Mouse (Mus musculus) cerebellum, adult 11-12 months (tissue): Measurements from ENCODE around the gene Hacd4.
"Not testable (repeated sequence)": the region's sequence is repeated elsewhere in the genome, so short reads cannot be mapped to it uniquely, and the experiment has no call there.

Source experiments
- DNase-seq: peaks from one replicate; pipeline ENCODE4 v3.0.0; 2022

Gene Hacd4

GRCm38 (mm10) chr4:88427630-88428239, 11.0 kb downstream of the Hacd4 start:
- no peak for DNase-seq

GRCm38 (mm10) chr4:88424563-88424962, 14.2 kb downstream of the Hacd4 start:
- no peak for DNase-seq

DNA sequence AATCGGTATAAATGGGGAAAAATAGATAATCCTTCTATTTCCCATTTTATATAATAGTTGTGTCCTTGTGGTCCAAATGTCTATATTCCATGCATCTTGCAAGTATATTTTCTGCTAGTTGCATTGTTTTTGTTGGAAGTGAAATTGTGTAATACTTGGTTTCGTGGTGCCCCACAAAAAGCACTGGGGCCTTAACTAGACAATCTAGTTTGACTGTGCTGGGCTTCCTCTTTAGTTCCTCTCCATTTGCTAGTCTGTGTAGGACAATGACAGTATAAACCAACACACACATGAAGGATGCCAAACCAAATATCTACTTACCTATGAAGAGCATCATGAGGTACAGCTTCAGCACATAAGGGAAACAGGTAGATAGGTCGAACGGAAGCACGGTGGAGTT, 19.4 kb downstream of the Hacd4 start:
- no peak for DNase-seq

GRCm38 (mm10) chr4:88415017-88415416, 23.7 kb downstream of the Hacd4 start:
- no peak for DNase-seq

- no peak for DNase-seq
Observed at GRCm38 (mm10) chr4:88412331-88412730, 26.4 kb downstream of the Hacd4 start.

- DNase-seq, result no peak
Observed at GRCm38 (mm10) chr4:88409279-88409678, 29.4 kb downstream of the Hacd4 start.

GRCm38 (mm10) chr4:88406887-88407696, 31.6 kb downstream of the Hacd4 start:
- peak; percentile 9 for DNase-seq

DNA sequence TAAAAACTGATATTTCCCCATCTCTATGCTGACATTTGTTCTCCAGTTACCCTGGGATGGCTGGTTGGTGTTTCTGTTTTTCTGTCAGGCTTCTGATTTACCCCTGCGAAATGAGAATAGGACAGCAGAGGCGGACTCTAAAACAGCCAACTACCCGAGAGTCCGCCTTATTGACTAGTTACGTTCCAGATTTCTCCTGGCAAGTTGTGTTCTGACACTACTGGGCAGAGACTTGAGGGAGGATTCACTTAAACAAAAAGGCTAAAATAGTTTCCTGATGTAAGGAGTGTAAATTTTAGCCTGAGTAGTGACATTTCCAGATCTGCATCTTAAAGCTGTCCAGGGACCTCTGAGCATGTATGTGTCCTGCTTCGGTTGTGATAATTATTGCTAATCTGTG, 35.8 kb downstream of the Hacd4 start:
- no peak for DNase-seq

- DNase-seq, result no peak
Observed at GRCm38 (mm10) chr4:88400992-88401313, 37.8 kb downstream of the Hacd4 start.

GRCm38 (mm10) chr4:88400302-88400991, 38.3 kb downstream of the Hacd4 start:
- no peak for DNase-seq

- DNase-seq, result no peak
Observed at GRCm38 (mm10) chr4:88396995-88397521, 41.7 kb downstream of the Hacd4 start.

GRCm38 (mm10) chr4:88395717-88396116, 43.0 kb downstream of the Hacd4 start:
- DNase-seq, result no peak

DNA sequence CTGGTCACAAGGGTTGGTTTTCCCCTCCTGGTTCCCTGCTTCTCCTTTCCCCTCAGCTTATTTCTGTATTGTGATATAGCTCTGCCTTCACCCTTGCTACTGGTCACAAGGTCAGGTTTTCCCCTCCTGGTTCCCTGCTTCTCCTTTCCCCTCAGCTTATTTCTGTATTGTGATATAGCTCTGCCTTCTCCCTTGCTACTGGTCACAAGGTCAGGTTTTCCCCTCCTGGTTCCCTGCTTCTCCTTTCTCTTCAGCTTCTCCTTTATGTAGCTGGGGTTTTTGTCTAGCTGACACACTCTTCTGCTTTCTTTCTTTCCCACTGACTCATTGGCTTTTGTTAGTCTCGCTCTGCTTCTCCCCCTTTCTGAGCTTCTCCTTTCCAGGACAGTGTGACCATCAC, 48.1 kb downstream of the Hacd4 start:
- not testable (repeated sequence) for DNase-seq

GRCm38 (mm10) chr4:88390036-88390435, 48.7 kb downstream of the Hacd4 start:
- no peak for DNase-seq

GRCm38 (mm10) chr4:88372293-88373224, 66.2 kb downstream of the Hacd4 start:
- no peak for DNase-seq

DNA sequence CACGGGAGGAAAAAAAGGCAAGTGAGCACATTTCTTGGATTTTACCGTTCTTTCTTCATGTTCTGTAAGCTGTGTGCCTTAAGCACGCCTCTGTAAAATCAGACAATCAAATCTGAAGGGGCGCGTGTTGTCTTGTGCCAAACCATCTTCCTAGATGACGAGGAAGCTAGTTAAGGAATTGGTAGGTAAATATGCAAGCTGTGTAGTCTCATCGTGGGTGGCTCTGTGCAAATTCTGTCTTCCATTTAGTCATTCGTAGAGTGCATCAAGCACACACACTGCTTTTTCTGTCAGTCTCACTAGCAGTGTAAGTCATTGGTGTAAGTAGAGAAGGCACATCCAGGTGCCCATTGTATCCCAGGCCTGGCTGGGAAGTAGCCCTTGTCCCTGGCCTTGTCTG, 67.9 kb downstream of the Hacd4 start:
- DNase-seq, result no peak

DNA sequence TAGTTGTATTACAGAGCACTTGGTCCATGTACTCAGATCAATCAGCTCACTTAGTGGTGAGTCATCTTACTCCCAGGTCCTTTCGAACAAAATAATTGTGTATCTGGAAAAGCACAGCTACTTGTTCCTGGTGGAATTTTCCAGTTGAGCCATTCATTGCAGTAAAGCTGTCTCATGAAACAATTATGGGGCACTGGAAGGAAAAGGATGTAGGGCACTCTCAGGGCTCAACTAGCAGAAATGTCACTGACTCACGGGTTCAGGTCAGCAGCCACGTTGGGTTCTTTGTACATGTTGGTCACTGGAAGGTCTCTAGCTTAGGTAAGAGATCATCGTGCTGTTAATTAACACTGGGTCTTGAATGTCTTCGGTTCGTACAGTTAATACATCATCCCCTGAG, 68.8 kb downstream of the Hacd4 start:
- no peak for DNase-seq

DNA sequence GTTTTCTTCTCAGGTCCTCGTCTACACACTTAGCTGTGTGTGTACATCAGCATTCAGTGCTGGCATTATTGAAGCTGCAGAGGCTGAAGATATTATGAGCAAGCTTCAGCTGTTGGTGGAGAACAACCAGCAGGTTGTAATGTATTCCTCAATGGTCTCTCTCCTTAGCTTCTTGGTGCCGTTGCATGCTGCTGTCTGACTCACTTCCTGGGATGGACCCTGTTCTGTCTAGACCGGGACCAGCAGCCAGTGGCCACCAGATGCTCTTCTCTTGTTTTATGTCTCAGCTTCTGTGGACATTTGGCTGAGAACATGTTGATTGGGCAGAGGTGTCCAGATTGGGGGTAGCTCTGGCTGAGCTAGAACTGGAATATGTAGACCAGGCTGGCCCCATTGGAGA, 81.3 kb downstream of the Hacd4 start:
- no peak for DNase-seq

DNA sequence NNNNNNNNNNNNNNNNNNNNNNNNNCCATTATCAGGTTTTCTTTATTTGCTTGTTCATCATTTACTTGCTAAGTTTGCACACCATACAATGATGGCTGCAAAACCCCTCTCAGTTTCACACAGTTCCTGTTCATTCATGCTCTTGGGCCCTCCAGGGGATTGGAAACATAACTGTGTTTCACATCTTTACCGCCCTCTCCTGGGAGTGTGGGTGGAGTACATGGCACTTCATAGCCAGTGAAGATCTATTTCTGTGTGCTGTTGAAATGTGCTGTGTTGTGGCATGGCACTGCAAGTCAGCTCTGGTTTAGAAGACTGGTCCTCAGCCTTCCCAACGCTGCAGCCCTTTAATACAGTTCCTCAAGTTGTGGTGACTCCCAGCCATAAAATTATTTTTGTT, 82.1 kb downstream of the Hacd4 start:
- DNase-seq, result no peak

GRCm38 (mm10) chr4:88350910-88351309, 87.8 kb downstream of the Hacd4 start:
- DNase-seq, result peak; percentile 49
